Mouse (Mus musculus) heart, postnatal 0 days (tissue): Measurements from ENCODE around the gene Srf.

Experiments
- CTCF ChIP-seq: IDR thresholded peaks from 2 replicates; pipeline ENCODE4 v1.5.1; 2016; ENCODE audit warnings: antibody characterized with exemption, control low read depth, low read depth
- EP300 ChIP-seq: IDR thresholded peaks from 2 replicates; pipeline ENCODE4 v1.6.1; 2016; ENCODE audit warnings: antibody characterized with exemption, low read depth

GRCm38 (mm10) chr17:46600569-46600968 lies 44.6 kb upstream of the Srf start:
- no peak for TF ChIP-seq CTCF
- no peak for TF ChIP-seq EP300
